Mouse (Mus musculus): Measurements from ENCODE around the gene Nox4.
"Not testable (repeated sequence)": the region's sequence is repeated elsewhere in the genome, so short reads cannot be mapped to it uniquely, and the experiment has no call there.

The Nox4 gene

GRCm38 (mm10) chr7:87371316-87371715, 125.4 kb downstream of the Nox4 start:
- no peak for DNase-seq (ENCODE audit: low spot score in 2 of 2)

DNA sequence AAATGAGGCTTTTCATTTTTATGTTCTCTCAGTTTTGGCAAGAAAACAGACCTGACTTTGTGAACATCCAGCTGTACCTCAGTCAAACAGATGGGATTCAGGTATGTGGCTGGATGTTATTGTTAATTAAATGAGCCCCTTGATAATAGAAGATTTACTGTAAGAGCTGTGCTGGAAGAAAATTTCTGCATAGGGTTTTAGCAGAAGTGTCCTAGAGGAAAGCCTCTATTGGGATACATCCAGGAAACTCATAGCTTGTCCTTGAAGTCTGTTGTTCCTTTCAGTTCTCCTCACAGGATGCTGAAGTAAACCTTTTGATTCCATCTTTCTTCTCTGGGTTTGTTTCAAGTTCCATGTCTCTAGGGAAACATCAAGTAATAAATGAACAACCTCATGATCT, 128.4 kb downstream of the Nox4 start:
- no peak for DNase-seq (ENCODE audit: low spot score in 2 of 2)

DNA sequence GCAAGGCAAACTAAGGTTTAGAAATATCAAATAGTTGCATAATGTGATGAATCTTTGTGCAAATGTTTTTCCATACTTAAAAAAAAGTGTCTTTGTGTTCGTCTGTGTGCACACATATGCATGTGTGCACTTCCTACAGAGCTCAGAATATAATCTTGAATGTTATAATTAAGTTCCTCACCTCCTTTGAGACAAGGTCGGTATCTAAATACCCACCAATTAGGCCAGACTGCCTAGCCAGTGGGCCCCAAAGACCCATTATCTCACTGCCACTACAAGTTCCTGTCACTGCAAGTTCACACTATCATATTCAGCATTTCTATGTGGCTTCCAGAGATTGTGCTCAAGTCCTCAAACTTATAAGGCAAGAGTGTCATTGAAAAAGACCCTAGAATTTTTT, 129.0 kb downstream of the Nox4 start:
- no peak for DNase-seq (ENCODE audit: low spot score in 2 of 2)

GRCm38 (mm10) chr7:87397023-87397422, 151.1 kb downstream of the Nox4 start:
- DNase-seq (ENCODE audit: low spot score in 2 of 2), result no peak

DNA sequence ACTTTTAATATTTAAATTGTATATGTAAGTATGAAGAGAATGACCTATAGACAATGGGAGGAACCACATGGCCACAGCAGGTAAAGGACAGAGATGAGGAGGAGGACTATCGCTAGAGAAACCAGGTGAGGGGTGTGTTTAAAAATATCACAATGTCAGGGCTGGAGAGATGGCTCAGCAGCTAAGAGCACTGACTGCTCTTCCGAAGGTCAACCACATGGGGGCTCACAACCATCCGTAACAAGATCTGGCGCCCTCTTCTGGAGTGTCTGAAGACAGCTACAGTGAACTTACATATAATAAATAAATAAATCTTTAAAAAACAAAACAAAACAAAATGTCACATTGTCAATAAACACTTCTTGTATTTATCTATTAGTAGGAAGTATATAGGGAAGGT, 165.5 kb downstream of the Nox4 start:
- DNase-seq (ENCODE audit: low spot score in 2 of 2), result not testable (repeated sequence)

GRCm38 (mm10) chr7:87413271-87413670, 167.4 kb downstream of the Nox4 start:
- DNase-seq (ENCODE audit: low spot score in 2 of 2), result no peak

Measured in right cerebral cortex, postnatal 10 days (tissue).